Mouse (Mus musculus): ENCODE measurements around the gene Trim44. TPM values are rescaled to one million over a fixed set of nuclear protein-coding genes. Genes with fewer than 3 reads are reported as not detected.

The Trim44 gene
- polyA plus RNA-seq, 2 experiments, result 4.8 to 11.3 TPM

DNA sequence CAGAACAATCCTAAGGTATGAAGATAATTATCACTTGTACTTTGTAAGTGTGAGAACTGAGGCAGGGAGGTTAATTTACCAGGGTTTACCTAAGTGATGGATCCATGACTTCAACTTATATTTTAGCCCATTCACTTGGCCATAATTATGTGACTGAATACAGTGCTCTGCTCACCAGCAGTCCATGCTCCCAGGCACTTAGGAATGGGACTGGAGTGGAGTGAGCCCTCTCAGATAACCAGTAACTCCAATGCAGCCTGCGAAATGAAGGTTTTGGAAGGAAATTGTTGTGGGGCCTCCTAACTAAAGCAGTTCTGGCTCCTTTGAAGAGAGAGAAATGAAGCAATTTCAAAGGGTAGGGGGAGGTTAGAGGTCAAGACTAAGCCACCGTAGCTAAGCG, 18.8 kb upstream of the Trim44 start:
- no peak overlapping the region for H3K27ac ChIP-seq
- H3K36me3 ChIP-seq (replicated peaks; ENCODE audit: control insufficient read depth, insufficient read depth, low read depth), result no peaks in the 10 kb centered on the region
- no peaks in the 10 kb centered on the region for H3K9me3 ChIP-seq (ENCODE audit: control insufficient read depth, low read length)
- no peaks in the 10 kb centered on the region for H3K4me1 ChIP-seq (replicated peaks; ENCODE audit: control insufficient read depth in 2 of 2, insufficient read depth in 2 of 2, low read length in 1 of 2)
- 64% methylated on average over 3 of the region's 3 CpGs for WGBS (ENCODE audit: insufficient replicate concordance)
- DNase-seq (ENCODE audit: low read depth in 3 of 3, low spot score in 3 of 3), result no peak
- ATAC-seq (ENCODE audit: insufficient read depth), result no peak
- no peak overlapping the region for H3K4me3 ChIP-seq (ENCODE audit: insufficient read depth in 1 of 2, low read depth in 2 of 2, low read length in 2 of 2)
- no peak for TF ChIP-seq CTCF (IDR thresholded peaks at IDR 0.05; ENCODE audit: low read depth)
- TF ChIP-seq EP300 (IDR thresholded peaks at IDR 0.05; ENCODE audit: low read depth), result no peak
- H3K9ac ChIP-seq (replicated peaks), result no peak overlapping the region
- H3K27me3 ChIP-seq (ENCODE audit: control insufficient read depth, insufficient read depth, low read length), result no peaks in the 10 kb centered on the region
- no peak overlapping the region for H3K4me2 ChIP-seq (ENCODE audit: low read depth)

DNA sequence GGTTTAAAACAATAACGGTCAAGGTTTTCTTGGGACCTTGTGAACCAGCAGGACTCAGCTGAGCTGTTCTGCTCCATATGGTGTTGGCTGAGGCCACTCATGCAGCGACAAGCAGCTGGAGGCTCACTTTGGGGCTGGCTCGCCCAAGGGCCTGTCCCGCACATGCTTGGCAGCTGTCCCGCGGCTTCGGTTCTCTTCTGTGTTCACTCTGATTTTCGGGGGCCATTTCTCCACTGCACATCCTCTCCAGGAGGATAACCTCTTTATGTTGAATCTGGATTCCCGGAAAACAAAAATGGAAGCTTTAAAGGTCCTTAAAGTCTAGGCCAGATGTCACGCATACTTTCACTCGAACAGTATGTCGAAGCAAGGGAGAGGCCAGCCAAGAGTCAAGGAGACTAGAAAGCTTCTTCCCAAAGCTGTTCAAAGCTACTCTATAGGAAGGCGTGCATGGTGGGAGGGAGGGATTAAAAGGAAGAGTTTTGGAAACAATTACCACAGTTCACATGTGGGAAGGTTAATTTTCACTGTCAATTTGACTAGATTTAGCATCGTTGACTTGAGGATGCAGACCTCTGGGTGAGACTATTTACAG, 8.6 kb upstream of the Trim44 start:
- TF ChIP-seq EP300 (IDR thresholded peaks at IDR 0.05; ENCODE audit: low read depth) (no peak), CTCF (IDR thresholded peaks at IDR 0.05; ENCODE audit: low read depth) (no peak)
- no peaks in the 10 kb centered on the region for H3K9me3 ChIP-seq (ENCODE audit: control insufficient read depth, low read length)
- H3K4me2 ChIP-seq (ENCODE audit: low read depth), result no peak overlapping the region
- no peaks in the 10 kb centered on the region for H3K36me3 ChIP-seq (replicated peaks; ENCODE audit: control insufficient read depth, insufficient read depth, low read depth)
- H3K9ac ChIP-seq (replicated peaks), result no peak overlapping the region
- DNase-seq (ENCODE audit: low read depth in 3 of 3, low spot score in 3 of 3) (no peak), ATAC-seq (ENCODE audit: insufficient read depth) (no peak)
- no peak overlapping the region for H3K27ac ChIP-seq
- H3K27me3 ChIP-seq (ENCODE audit: control insufficient read depth, insufficient read depth, low read length), result no peaks in the 10 kb centered on the region
- H3K4me3 ChIP-seq (ENCODE audit: insufficient read depth in 1 of 2, low read depth in 2 of 2, low read length in 2 of 2), result no peak overlapping the region
- 75% methylated on average over 14 of the region's 14 CpGs for WGBS (ENCODE audit: insufficient replicate concordance)
- H3K4me1 ChIP-seq (replicated peaks; ENCODE audit: control insufficient read depth in 2 of 2, insufficient read depth in 2 of 2, low read length in 1 of 2), result no peaks in the 10 kb centered on the region; a peak in 1 of 4 replicates

DNA sequence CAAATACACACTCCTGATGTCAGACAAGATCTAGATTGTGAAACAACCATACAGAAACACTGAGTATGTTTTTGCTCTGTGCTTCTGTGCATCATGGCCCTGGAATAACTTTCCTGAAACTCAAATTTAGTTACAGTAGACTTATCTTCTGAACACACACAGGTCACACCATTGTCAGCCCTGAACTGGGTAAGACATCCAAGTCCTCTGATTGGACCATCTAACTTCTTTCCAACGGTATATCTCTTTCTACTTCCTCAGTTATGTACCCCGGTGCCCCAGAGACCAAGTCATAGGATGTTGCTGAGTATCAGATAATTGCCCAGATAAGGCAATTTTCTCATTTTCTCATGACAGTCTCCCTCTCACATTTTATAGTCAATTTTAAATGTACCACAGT, 5.1 kb upstream of the Trim44 start:
- DNase-seq (ENCODE audit: low read depth in 3 of 3, low spot score in 3 of 3) (no peak), ATAC-seq (ENCODE audit: insufficient read depth) (no peak)
- H3K36me3 ChIP-seq (replicated peaks; ENCODE audit: control insufficient read depth, insufficient read depth, low read depth), result no peaks in the 10 kb centered on the region
- H3K4me2 ChIP-seq (ENCODE audit: low read depth), result no peak overlapping the region
- H3K27me3 ChIP-seq (ENCODE audit: control insufficient read depth, insufficient read depth, low read length), result no peaks in the 10 kb centered on the region
- no peaks in the 10 kb centered on the region; a peak in 1 of 4 replicates for H3K4me1 ChIP-seq (replicated peaks; ENCODE audit: control insufficient read depth in 2 of 2, insufficient read depth in 2 of 2, low read length in 1 of 2)
- WGBS (ENCODE audit: insufficient replicate concordance), result 9% methylated on average over 2 of the region's 2 CpGs
- TF ChIP-seq EP300 (IDR thresholded peaks at IDR 0.05; ENCODE audit: low read depth) (no peak), CTCF (IDR thresholded peaks at IDR 0.05; ENCODE audit: low read depth) (no peak)
- H3K4me3 ChIP-seq (ENCODE audit: insufficient read depth in 1 of 2, low read depth in 2 of 2, low read length in 2 of 2), result no peak overlapping the region
- H3K9me3 ChIP-seq (ENCODE audit: control insufficient read depth, low read length), result no peaks in the 10 kb centered on the region
- H3K9ac ChIP-seq (replicated peaks), result no peak overlapping the region
- no peak overlapping the region for H3K27ac ChIP-seq

DNA sequence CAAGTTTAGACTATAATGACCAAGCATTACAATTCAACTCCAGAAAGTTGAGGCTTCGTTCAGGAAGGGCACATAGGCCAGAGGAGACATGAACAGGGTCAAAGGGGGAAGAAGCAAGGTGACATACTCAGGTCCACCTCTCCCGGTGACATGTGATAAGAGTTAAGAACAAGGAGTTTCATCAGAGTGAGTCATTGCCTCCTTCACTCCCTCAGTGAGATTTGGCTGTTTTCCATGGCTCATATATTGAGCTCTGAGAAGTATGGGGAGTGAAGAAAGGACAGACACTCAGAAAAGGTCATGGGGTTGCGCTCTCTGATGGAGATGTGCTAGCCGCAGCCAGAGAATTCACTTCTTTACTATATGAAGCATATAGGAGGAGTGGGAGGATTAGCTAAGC, 3.0 kb upstream of the Trim44 start:
- ATAC-seq (ENCODE audit: insufficient read depth) (no peak), DNase-seq (ENCODE audit: low read depth in 3 of 3, low spot score in 3 of 3) (no peak)
- TF ChIP-seq EP300 (IDR thresholded peaks at IDR 0.05; ENCODE audit: low read depth), result no peak
- TF ChIP-seq CTCF (IDR thresholded peaks at IDR 0.05; ENCODE audit: low read depth), result no peak
- Histone ChIP-seq H3K9ac (replicated peaks) (no peak overlapping the region), H3K36me3 (replicated peaks; ENCODE audit: control insufficient read depth, insufficient read depth, low read depth) (no peaks in the 10 kb centered on the region), H3K4me2 (ENCODE audit: low read depth) (no peak overlapping the region), H3K27me3 (ENCODE audit: control insufficient read depth, insufficient read depth, low read length) (no peaks in the 10 kb centered on the region), H3K4me3 (ENCODE audit: insufficient read depth in 1 of 2, low read depth in 2 of 2, low read length in 2 of 2) (no peak overlapping the region), H3K27ac (no peak overlapping the region), H3K4me1 (replicated peaks; ENCODE audit: control insufficient read depth in 2 of 2, insufficient read depth in 2 of 2, low read length in 1 of 2) (no peaks in the 10 kb centered on the region; a peak in 1 of 4 replicates), H3K9me3 (ENCODE audit: control insufficient read depth, low read length) (no peaks in the 10 kb centered on the region)
- 60% methylated on average over 4 of the region's 4 CpGs for WGBS (ENCODE audit: insufficient replicate concordance)

DNA sequence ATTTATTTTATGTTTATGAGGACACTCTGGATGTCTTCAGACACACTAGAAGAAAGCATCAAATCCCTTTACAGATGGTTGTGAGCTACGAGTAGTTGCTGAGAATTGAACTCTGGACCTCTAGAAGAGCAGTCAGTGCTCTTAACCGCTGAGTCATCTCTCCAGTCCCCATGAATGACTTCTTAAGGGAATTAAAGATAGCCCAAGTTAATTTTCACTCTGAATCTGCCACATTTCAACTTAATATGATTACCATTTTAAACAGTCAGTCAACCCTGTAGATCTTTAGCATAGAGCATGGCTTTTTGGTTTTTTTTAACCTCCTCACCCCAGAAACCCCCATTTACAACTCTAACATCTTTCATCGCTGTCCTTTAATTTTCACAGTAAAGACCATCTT, 2.1 kb upstream of the Trim44 start:
- no peaks in the 10 kb centered on the region for H3K9me3 ChIP-seq (ENCODE audit: control insufficient read depth, low read length)
- no peak overlapping the region for H3K4me3 ChIP-seq (ENCODE audit: insufficient read depth in 1 of 2, low read depth in 2 of 2, low read length in 2 of 2)
- H3K9ac ChIP-seq (replicated peaks), result no peak overlapping the region
- H3K4me1 ChIP-seq (replicated peaks; ENCODE audit: control insufficient read depth in 2 of 2, insufficient read depth in 2 of 2, low read length in 1 of 2), result no peaks in the 10 kb centered on the region; a peak in 1 of 4 replicates
- H3K4me2 ChIP-seq (ENCODE audit: low read depth), result no peak overlapping the region
- no peaks in the 10 kb centered on the region for H3K27me3 ChIP-seq (ENCODE audit: control insufficient read depth, insufficient read depth, low read length)
- H3K36me3 ChIP-seq (replicated peaks; ENCODE audit: control insufficient read depth, insufficient read depth, low read depth), result no peaks in the 10 kb centered on the region
- TF ChIP-seq CTCF (IDR thresholded peaks at IDR 0.05; ENCODE audit: low read depth) (no peak), EP300 (IDR thresholded peaks at IDR 0.05; ENCODE audit: low read depth) (no peak)
- DNase-seq (ENCODE audit: low read depth in 3 of 3, low spot score in 3 of 3) (no peak), ATAC-seq (ENCODE audit: insufficient read depth) (no peak)
- H3K27ac ChIP-seq, result no peak overlapping the region
- 71% methylated on average over 3 of the region's 3 CpGs for WGBS (ENCODE audit: insufficient replicate concordance)
